Mouse (Mus musculus) liver, embryonic 12.5 days (tissue): ENCODE measurements around the gene Mcidas. TPM values are rescaled to one million over a fixed set of nuclear protein-coding genes. Genes with fewer than 3 reads are reported as not detected.
"Not testable (repeated sequence)": the region's sequence is repeated elsewhere in the genome, so short reads cannot be mapped to it uniquely, and the experiment has no call there.

Experiments used
- ATAC-seq: fragments of 200-750 bp; cut with Nextera tagmentation; 2 replicates; pipeline ENCODE4 v1.8.0; 2017; ENCODE audit warnings: moderate number of reproducible peaks, mild to moderate bottlenecking, moderate library complexity
- H3K27ac ChIP-seq: fragments of 300-500 bp; sonication (generic); 2 replicates; pipeline ENCODE4 v1.5.1; 2016; ENCODE audit warnings: mild to moderate bottlenecking
- H3K27me3 ChIP-seq: fragments of 300-500 bp; sonication (generic); replicated peaks from 2 replicates; pipeline ENCODE4 v1.6.1; 2016; ENCODE audit warnings: mild to moderate bottlenecking, moderate library complexity
- H3K36me3 ChIP-seq: fragments of 300-500 bp; sonication (generic); 2 replicates; pipeline ENCODE4 v1.6.1; 2016; ENCODE audit warnings: mild to moderate bottlenecking, moderate library complexity
- H3K4me1 ChIP-seq: fragments of 300-500 bp; sonication (generic); 2 replicates; pipeline ENCODE4 v1.6.1; 2016
- H3K4me2 ChIP-seq: fragments of 300-500 bp; sonication (generic); 2 replicates; pipeline ENCODE4 v1.6.1; 2016; ENCODE audit warnings: mild to moderate bottlenecking, moderate library complexity
- H3K4me3 ChIP-seq: fragments of 300-500 bp; sonication (generic); 2 replicates; pipeline ENCODE4 v1.5.1; 2016; ENCODE audit warnings: mild to moderate bottlenecking, moderate library complexity
- H3K9ac ChIP-seq: fragments of 300-500 bp; sonication (generic); 2 replicates; pipeline ENCODE4 v1.6.1; 2016; ENCODE audit warnings: mild to moderate bottlenecking, moderate library complexity
- H3K9me3 ChIP-seq: fragments of 300-500 bp; sonication (generic); replicated peaks from 2 replicates; pipeline ENCODE4 v1.6.1; 2016; ENCODE audit warnings: mild to moderate bottlenecking, moderate library complexity
- WGBS: fragments of 180-500 bp; shearing (Covaris S2); methylation state at CpG from one replicate; pipeline ENCODE4 v1.1.7; 2016; ENCODE audit not compliant: insufficient replicate concordance; 5-methylcytosine and 5-hydroxymethylcytosine counted together
- polyA plus RNA-seq: library from polyadenylated mRNA; unstranded; fragments of >200 nt; fragmentation: Nextera tagmentation; extraction: Ambion mirVana; gene quantifications from 2 replicates; pipeline ENCODE4 v1.2.1, GENCODE M21; 2016

Mcidas gene
- polyA plus RNA-seq, 1 experiment from 2014 or later, result not detected

GRCm38 (mm10) chr13:112988866-112989265 lies 4.8 kb upstream of the Mcidas start:
- Histone ChIP-seq H3K27me3 (peaks cover 94% of the 10 kb centered on the region), H3K27ac (no peak overlapping the region), H3K9ac (no peak overlapping the region), H3K4me2 (peak overlapping the region; percentile 82), H3K4me3 (peak overlapping the region; percentile 0; the same call in 1 of the 2 replicates), H3K36me3 (no peaks in the 10 kb centered on the region), H3K9me3 (no peaks in the 10 kb centered on the region), H3K4me1 (peaks cover 23% of the 10 kb centered on the region)
- 4% methylated on average over 19 of the region's 19 CpGs for WGBS
- ATAC-seq, result no peak

- Histone ChIP-seq H3K36me3 (no peaks in the 10 kb centered on the region), H3K9ac (no peak overlapping the region), H3K27ac (no peak overlapping the region), H3K4me3 (no peak overlapping the region), H3K27me3 (peaks cover 95% of the 10 kb centered on the region), H3K4me2 (no peak overlapping the region), H3K4me1 (peaks cover 27% of the 10 kb centered on the region), H3K9me3 (no peaks in the 10 kb centered on the region)
- WGBS, result 2% methylated on average over 23 of the region's 23 CpGs
- no peak for ATAC-seq
These were observed 4.1 kb upstream of the Mcidas start for GRCm38 (mm10) chr13:112989541-112989940.

GRCm38 (mm10) chr13:112990346-112990745 lies 3.3 kb upstream of the Mcidas start:
- H3K27ac ChIP-seq, result no peak overlapping the region
- H3K9ac ChIP-seq, result no peak overlapping the region
- H3K27me3 ChIP-seq, result peaks cover 98% of the 10 kb centered on the region
- H3K4me2 ChIP-seq, result no peak overlapping the region
- H3K36me3 ChIP-seq, result no peaks in the 10 kb centered on the region
- peaks cover 27% of the 10 kb centered on the region for H3K4me1 ChIP-seq
- H3K9me3 ChIP-seq, result no peaks in the 10 kb centered on the region
- H3K4me3 ChIP-seq, result no peak overlapping the region
- ATAC-seq, result no peak
- WGBS, result 16% methylated on average over 4 of the region's 4 CpGs

- Histone ChIP-seq H3K9me3 (no peaks in the 10 kb centered on the region), H3K4me2 (peak overlapping the region; percentile 66), H3K4me1 (peaks cover 16% of the 10 kb centered on the region), H3K27me3 (peaks cover 98% of the 10 kb centered on the region), H3K36me3 (no peaks in the 10 kb centered on the region), H3K27ac (no peak overlapping the region), H3K4me3 (peak overlapping the region; percentile 40), H3K9ac (no peak overlapping the region)
- WGBS, result under 1% methylated on average over 25 of the region's 25 CpGs
- ATAC-seq, result 0 out of 2 replicates have a peak, but pooled peaks have one; percentile 13
These were observed 546 bp downstream of the Mcidas start for GRCm38 (mm10) chr13:112994191-112994590.

GRCm38 (mm10) chr13:112996407-112996806 lies 2.8 kb downstream of the Mcidas start:
- H3K27ac ChIP-seq, result no peak overlapping the region
- no peak for ATAC-seq
- H3K4me3 ChIP-seq, result no peak overlapping the region
- no peaks in the 10 kb centered on the region for H3K9me3 ChIP-seq
- no peaks in the 10 kb centered on the region for H3K36me3 ChIP-seq
- peaks cover 94% of the 10 kb centered on the region for H3K27me3 ChIP-seq
- H3K4me2 ChIP-seq, result no peak overlapping the region
- no peak overlapping the region for H3K9ac ChIP-seq
- H3K4me1 ChIP-seq, result peaks cover 16% of the 10 kb centered on the region
- 44% methylated on average over 4 of the region's 4 CpGs for WGBS

GRCm38 (mm10) chr13:112997369-112997768 lies 3.7 kb downstream of the Mcidas start:
- Histone ChIP-seq H3K27ac (no peak overlapping the region), H3K4me3 (no peak overlapping the region), H3K36me3 (no peaks in the 10 kb centered on the region), H3K27me3 (peaks cover 97% of the 10 kb centered on the region), H3K9me3 (no peaks in the 10 kb centered on the region), H3K4me1 (peaks cover 16% of the 10 kb centered on the region), H3K9ac (no peak overlapping the region), H3K4me2 (no peak overlapping the region)
- 52% methylated on average over 6 of the region's 6 CpGs for WGBS
- ATAC-seq, result no peak

- ATAC-seq, result no peak
- Histone ChIP-seq H3K4me1 (peaks cover 13% of the 10 kb centered on the region), H3K27ac (no peak overlapping the region), H3K4me2 (peak overlapping the region; percentile 54), H3K27me3 (peaks cover 91% of the 10 kb centered on the region), H3K9me3 (no peaks in the 10 kb centered on the region), H3K4me3 (peak overlapping the region; percentile 32), H3K36me3 (no peaks in the 10 kb centered on the region), H3K9ac (no peak overlapping the region; the same call in 1 of the 2 replicates)
- 2% methylated on average over 46 of the region's 46 CpGs for WGBS
These were observed 5.0 kb downstream of the Mcidas start for GRCm38 (mm10) chr13:112998427-112999201.

- Histone ChIP-seq H3K4me1 (0 out of 2 replicates have a peak, but pooled peaks cover 6% of the 10 kb centered on the region), H3K9me3 (no peaks in the 10 kb centered on the region), H3K27ac (no peak overlapping the region), H3K27me3 (peaks cover 76% of the 10 kb centered on the region), H3K9ac (no peak overlapping the region), H3K4me3 (no peak overlapping the region), H3K36me3 (no peaks in the 10 kb centered on the region), H3K4me2 (no peak overlapping the region)
- WGBS, result 55% methylated on average over 3 of the region's 3 CpGs
- no peak for ATAC-seq
These were observed 6.4 kb downstream of the Mcidas start for GRCm38 (mm10) chr13:113000090-113000489.

- H3K9ac ChIP-seq, result no peak overlapping the region
- H3K36me3 ChIP-seq, result no peaks in the 10 kb centered on the region
- H3K4me3 ChIP-seq, result no peak overlapping the region
- no peak overlapping the region for H3K27ac ChIP-seq
- ATAC-seq, result no peak
- peaks cover 70% of the 10 kb centered on the region for H3K27me3 ChIP-seq
- 0 out of 2 replicates have a peak, but pooled peaks cover 6% of the 10 kb centered on the region for H3K4me1 ChIP-seq
- H3K9me3 ChIP-seq, result no peaks in the 10 kb centered on the region
- WGBS, result 47% methylated on average over 9 of the region's 9 CpGs
- H3K4me2 ChIP-seq, result no peak overlapping the region
These were observed 7.1 kb downstream of the Mcidas start for GRCm38 (mm10) chr13:113000576-113001318.

GRCm38 (mm10) chr13:113012683-113013082 lies 19.0 kb downstream of the Mcidas start:
- no peak overlapping the region for H3K9ac ChIP-seq
- H3K9me3 ChIP-seq, result no peaks in the 10 kb centered on the region
- no peaks in the 10 kb centered on the region; the same call in 1 of the 2 replicates for H3K27me3 ChIP-seq
- no peak for ATAC-seq
- no peak overlapping the region for H3K4me3 ChIP-seq
- no peaks in the 10 kb centered on the region for H3K4me1 ChIP-seq
- no peak overlapping the region for H3K27ac ChIP-seq
- no peaks in the 10 kb centered on the region for H3K36me3 ChIP-seq
- WGBS, result 75% methylated on average over 6 of the region's 6 CpGs
- peak overlapping the region; percentile 65 for H3K4me2 ChIP-seq

- H3K27ac ChIP-seq, H3K27me3 ChIP-seq, H3K36me3 ChIP-seq, ATAC-seq, H3K4me1 ChIP-seq, H3K9me3 ChIP-seq: not testable (repeated sequence)
- WGBS, result 29% methylated on average over 19 of the region's 20 CpGs
- H3K4me2 ChIP-seq, result peak overlapping the region; percentile 65
- H3K9ac ChIP-seq, result peak overlapping the region; percentile 44; the same call in 1 of the 2 replicates
- H3K4me3 ChIP-seq, result peak overlapping the region; percentile 49
These were observed 19.7 kb downstream of the Mcidas start for GRCm38 (mm10) chr13:113013174-113013953.
